Mouse (Mus musculus) MEL (cell line): ENCODE measurements around the gene Ltbp3. TPM values are rescaled to one million over a fixed set of nuclear protein-coding genes. Genes with fewer than 3 reads are reported as not detected.

Experiments used
- DNase-seq: peaks from one replicate; pipeline ENCODE4 v3.0.0; 2011; ENCODE audit warnings: low read depth, low spot score
- H3K27ac ChIP-seq: 2 replicates; pipeline ENCODE4 v1.5.1; 2012; ENCODE audit warnings: low read depth, mild to moderate bottlenecking, control low read depth, low read length, moderate library complexity; ENCODE audit not compliant: control insufficient read depth
- H3K27me3 ChIP-seq, 2 experiments: fragments of 150-350 bp in 1 of 2; sonication (generic) in 1 of 2; 2 replicates each; pipeline ENCODE4 v1.6.1; 2012; ENCODE audit warnings: low read length in 2 of 2, mild to moderate bottlenecking in 2 of 2, improper control_type of control experiment in 1 of 2, moderate library complexity in 1 of 2; ENCODE audit not compliant: insufficient read depth in 2 of 2, control insufficient read depth in 1 of 2
- H3K36me3 ChIP-seq, 2 experiments: 2 replicates each; pipeline ENCODE4 v1.6.1; 2012 to 2014; ENCODE audit warnings: low read length in 2 of 2, improper control_type of control experiment in 1 of 2, inconsistent platforms in 1 of 2, mild to moderate bottlenecking in 1 of 2; ENCODE audit not compliant: insufficient read depth in 2 of 2, control insufficient read depth in 1 of 2
- H3K4me1 ChIP-seq, 2 experiments: fragments of 150-350 bp in 1 of 2; sonication (generic) in 1 of 2; 2 replicates each; pipeline ENCODE4 v1.6.1; 2012; ENCODE audit warnings: low read length in 2 of 2, improper control_type of control experiment in 1 of 2, mild to moderate bottlenecking in 1 of 2; ENCODE audit not compliant: insufficient read depth in 2 of 2, control insufficient read depth in 1 of 2
- H3K4me3 ChIP-seq, 2 experiments: fragments of 150-350 bp in 1 of 2; sonication (generic) in 1 of 2; 2 replicates each; pipeline ENCODE4 v1.5.1; 2012; ENCODE audit warnings: low read depth in 2 of 2, low read length in 2 of 2, mild to moderate bottlenecking in 2 of 2, moderate library complexity in 2 of 2, control low read depth in 1 of 2, improper control_type of control experiment in 1 of 2; ENCODE audit not compliant: control insufficient read depth in 1 of 2, insufficient read depth in 1 of 2
- H3K79me2 ChIP-seq: 2 replicates; pipeline ENCODE4 v1.6.1; 2012; ENCODE audit warnings: mild to moderate bottlenecking, low read length, moderate library complexity; ENCODE audit not compliant: control insufficient read depth, poor library complexity, insufficient read depth
- H3K9ac ChIP-seq: 2 replicates; pipeline ENCODE4 v1.6.1; 2012; ENCODE audit warnings: low read depth, mild to moderate bottlenecking, control low read depth, low read length, moderate library complexity; ENCODE audit not compliant: control insufficient read depth, poor library complexity, severe bottlenecking
- H3K9me3 ChIP-seq: fragments of 150-350 bp; sonication (generic); replicated peaks from 2 replicates; pipeline ENCODE4 v1.6.1; 2012; ENCODE audit warnings: mild to moderate bottlenecking, low read length, improper control_type of control experiment, moderate library complexity; ENCODE audit not compliant: insufficient read depth
- BHLHE40 ChIP-seq: IDR thresholded peaks from 2 replicates; pipeline ENCODE4 v1.6.1; 2012; ENCODE audit warnings: low read depth, mild to moderate bottlenecking, inconsistent platforms, low read length, improper control_type of control experiment, borderline replicate concordance
- CHD1 ChIP-seq: IDR thresholded peaks from 2 replicates; pipeline ENCODE4 v1.6.1; 2012; ENCODE audit warnings: low read depth, mild to moderate bottlenecking, inconsistent platforms, low read length, improper control_type of control experiment
- CTCF ChIP-seq, 3 experiments: IDR thresholded peaks in 2 of 3; conservative IDR thresholded peaks in 1 of 3; 2 replicates each; pipeline ENCODE4 v1.5.1; 2011 to 2012; ENCODE audit warnings: low read length in 3 of 3, low read depth in 2 of 3, mild to moderate bottlenecking in 2 of 3, improper control_type of control experiment in 1 of 3, inconsistent platforms in 1 of 3, mixed read lengths in 1 of 3, moderate library complexity in 1 of 3; ENCODE audit not compliant: control insufficient read depth in 1 of 3, insufficient read depth in 1 of 3, poor library complexity in 1 of 3, severe bottlenecking in 1 of 3
- E2F4 ChIP-seq: IDR thresholded peaks from 2 replicates; pipeline ENCODE4 v1.6.1; 2011; ENCODE audit warnings: low read depth, low read length, improper control_type of control experiment, borderline replicate concordance
- ELF1 ChIP-seq: IDR thresholded peaks from 2 replicates; pipeline ENCODE4 v1.6.1; 2014; ENCODE audit warnings: low read depth, mild to moderate bottlenecking, inconsistent platforms, low read length, improper control_type of control experiment, moderate library complexity
- EP300 ChIP-seq, 2 experiments: IDR thresholded peaks; 2 replicates each; pipeline ENCODE4 v1.6.1; 2011; ENCODE audit warnings: improper control_type of control experiment in 2 of 2, low read length in 2 of 2, low read depth in 1 of 2, mild to moderate bottlenecking in 1 of 2
- ETS1 ChIP-seq: IDR thresholded peaks from 2 replicates; pipeline ENCODE4 v1.6.1; 2012; ENCODE audit warnings: low read depth, mild to moderate bottlenecking, inconsistent platforms, low read length, improper control_type of control experiment, moderate library complexity
- GABPA ChIP-seq: IDR thresholded peaks from 2 replicates; pipeline ENCODE4 v1.6.1; 2012; ENCODE audit warnings: low read depth, mild to moderate bottlenecking, inconsistent platforms, low read length, improper control_type of control experiment, moderate library complexity
- GATA1 ChIP-seq: IDR thresholded peaks from 2 replicates; pipeline ENCODE4 v1.6.1; 2011; ENCODE audit warnings: low read depth, low read length, improper control_type of control experiment
- KAT2A ChIP-seq: conservative IDR thresholded peaks from 2 replicates; pipeline ENCODE4 v1.6.1; 2012; ENCODE audit warnings: low read depth, low read length, improper control_type of control experiment, inconsistent platforms
- MAFK ChIP-seq: IDR thresholded peaks from 2 replicates; pipeline ENCODE4 v1.6.1; 2011; ENCODE audit warnings: low read depth, mild to moderate bottlenecking, low read length, improper control_type of control experiment, borderline replicate concordance
- MAX ChIP-seq: IDR thresholded peaks from 2 replicates; pipeline ENCODE4 v1.6.1; 2011; ENCODE audit warnings: low read length, improper control_type of control experiment
- MAZ ChIP-seq: IDR thresholded peaks from 2 replicates; pipeline ENCODE4 v1.6.1; 2012; ENCODE audit warnings: low read depth, mild to moderate bottlenecking, inconsistent platforms, low read length, improper control_type of control experiment
- MEF2A ChIP-seq: IDR thresholded peaks from 2 replicates; pipeline ENCODE4 v1.6.1; 2014; ENCODE audit warnings: low read depth, mild to moderate bottlenecking, inconsistent platforms, low read length, improper control_type of control experiment; ENCODE audit not compliant: poor library complexity, insufficient replicate concordance, severe bottlenecking; ENCODE audit errors: extremely low read depth
- MXI1 ChIP-seq: IDR thresholded peaks from 2 replicates; pipeline ENCODE4 v1.6.1; 2011; ENCODE audit warnings: mild to moderate bottlenecking, low read depth, low read length, improper control_type of control experiment
- MYB ChIP-seq: IDR thresholded peaks from 2 replicates; pipeline ENCODE4 v1.6.1; 2011; ENCODE audit warnings: mild to moderate bottlenecking, low read depth, low read length, improper control_type of control experiment
- NELFE ChIP-seq: IDR thresholded peaks from 2 replicates; pipeline ENCODE4 v1.6.1; 2011; ENCODE audit warnings: low read depth, low read length, improper control_type of control experiment
- NRF1 ChIP-seq: IDR thresholded peaks from 2 replicates; pipeline ENCODE4 v1.6.1; 2014; ENCODE audit warnings: low read depth, mild to moderate bottlenecking, inconsistent platforms, low read length, improper control_type of control experiment, moderate library complexity; ENCODE audit not compliant: poor library complexity, insufficient read depth, severe bottlenecking
- POLR2A ChIP-seq, 2 experiments: IDR thresholded peaks; 2 replicates each; pipeline ENCODE4 v1.6.1; 2011 to 2012; ENCODE audit warnings: low read length in 2 of 2, mild to moderate bottlenecking in 2 of 2, control low read depth in 1 of 2, improper control_type of control experiment in 1 of 2, low read depth in 1 of 2, moderate library complexity in 1 of 2; ENCODE audit not compliant: control insufficient read depth in 1 of 2, insufficient read depth in 1 of 2, poor library complexity in 1 of 2
- POLR2AphosphoS2 ChIP-seq: IDR thresholded peaks from 2 replicates; pipeline ENCODE4 v1.6.1; 2011; ENCODE audit warnings: low read length, improper control_type of control experiment
- RAD21 ChIP-seq: IDR thresholded peaks from 2 replicates; pipeline ENCODE4 v1.6.1; 2011; ENCODE audit warnings: mild to moderate bottlenecking, low read depth, low read length, improper control_type of control experiment
- SIN3A ChIP-seq: IDR thresholded peaks from 2 replicates; pipeline ENCODE4 v1.6.1; 2012; ENCODE audit warnings: low read length, improper control_type of control experiment, inconsistent platforms
- SMC3 ChIP-seq: IDR thresholded peaks from 2 replicates; pipeline ENCODE4 v1.6.1; 2011; ENCODE audit warnings: low read depth, low read length, improper control_type of control experiment
- TAL1 ChIP-seq: IDR thresholded peaks from 2 replicates; pipeline ENCODE4 v1.6.1; 2012; ENCODE audit warnings: mild to moderate bottlenecking, inconsistent platforms, low read length, moderate library complexity, mixed read lengths
- TBP ChIP-seq: IDR thresholded peaks from 2 replicates; pipeline ENCODE4 v1.8.0; 2011; ENCODE audit warnings: low read depth, low read length, improper control_type of control experiment
- TCF12 ChIP-seq: IDR thresholded peaks from 2 replicates; pipeline ENCODE4 v1.6.1; 2014; ENCODE audit warnings: low read depth, mild to moderate bottlenecking, inconsistent platforms, low read length, improper control_type of control experiment, moderate library complexity
- USF1 ChIP-seq: IDR thresholded peaks from 2 replicates; pipeline ENCODE4 v1.6.1; 2014; ENCODE audit warnings: low read depth, mild to moderate bottlenecking, inconsistent platforms, low read length, improper control_type of control experiment, moderate library complexity
- USF2 ChIP-seq, 2 experiments: IDR thresholded peaks; 2 replicates each; pipeline ENCODE4 v1.6.1; 2011 to 2012; ENCODE audit warnings: improper control_type of control experiment in 2 of 2, low read length in 2 of 2, borderline replicate concordance in 1 of 2, inconsistent platforms in 1 of 2, low read depth in 1 of 2, mild to moderate bottlenecking in 1 of 2; ENCODE audit not compliant: insufficient read depth in 1 of 2
- ZMIZ1 ChIP-seq: IDR thresholded peaks from 2 replicates; pipeline ENCODE4 v1.6.1; 2012; ENCODE audit warnings: low read depth, mild to moderate bottlenecking, inconsistent platforms, low read length, improper control_type of control experiment, moderate library complexity
- ZNF384 ChIP-seq: IDR thresholded peaks from 2 replicates; pipeline ENCODE4 v1.6.1; 2012; ENCODE audit warnings: low read depth, mild to moderate bottlenecking, inconsistent platforms, low read length, improper control_type of control experiment
- polyA plus RNA-seq, 2 experiments: library from polyadenylated mRNA; stranded (reverse) in 1 of 2; unstranded in 1 of 2; fragments of >175 nt in 1 of 2; fragments of >200 nt in 1 of 2; gene quantifications; 2 replicates each; pipeline versions ENCODE4 v1.2.1 to v1.2.4; 2012; ENCODE audit warnings: low replicate concordance in 2 of 2, low read depth in 1 of 2; ENCODE audit not compliant: insufficient read length in 2 of 2, insufficient read depth in 1 of 2, missing spikeins in 1 of 2
- total RNA-seq: library from RNA; depleted of rRNA; stranded (reverse); fragments of 300-350 nt; gene quantifications from 2 replicates; pipeline ENCODE4 v1.2.3, GENCODE M21; 2012

The Ltbp3 gene
- total and polyA plus RNA-seq, 3 experiments = 0.39 TPM; not detected in 2

GRCm38 (mm10) chr19:5721233-5721632 is 19.5 kb upstream of the Ltbp3 start:
- Histone ChIP-seq H3K4me3 (no peak overlapping the region), H3K27me3 (no peaks in the 10 kb centered on the region), H3K9me3 (no peaks in the 10 kb centered on the region), H3K4me1 (peaks cover 3 to 19% of the 10 kb centered on the region in 2 experiments; a peak in 3 of 4 replicates), H3K27ac (no peak overlapping the region), H3K79me2 (peaks cover 28% of the 10 kb centered on the region), H3K36me3 (peaks cover 8 to 27% of the 10 kb centered on the region in 2 experiments), H3K9ac (no peak overlapping the region)
- TF ChIP-seq POLR2AphosphoS2 (no peak), USF1 (no peak), MAZ (no peak), TCF12 (no peak), MYB (no peak), CHD1 (no peak), GATA1 (no peak), GABPA (no peak), E2F4 (no peak), NRF1 (no peak), BHLHE40 (no peak), TBP (no peak), NELFE (no peak), KAT2A (no peak), SIN3A (no peak), MEF2A (no peak)
- DNase-seq = no peak

- Histone ChIP-seq H3K36me3 (peaks cover 8 to 34% of the 10 kb centered on the region in 2 experiments), H3K4me1 (peaks cover 3 to 31% of the 10 kb centered on the region in 2 experiments; a peak in 3 of 4 replicates)
- TF ChIP-seq SMC3 (no peak), TAL1 (peak; percentile 13; the same call in 1 of the 2 replicates), USF2 (IDR thresholded peaks at IDR 0.05; ENCODE audit: borderline replicate concordance in 1 of 2, insufficient read depth in 1 of 2, low read depth in 1 of 2, low read length in 2 of 2) (no peak), MAFK (no peak), USF1 (no peak), CHD1 (no peak), KAT2A (no peak), POLR2A (IDR thresholded peaks at IDR 0.05; ENCODE audit: control insufficient read depth in 1 of 2, insufficient read depth in 1 of 2, low read depth in 1 of 2, low read length in 2 of 2, poor library complexity in 1 of 2) (no peak), MAZ (no peak), SIN3A (0 out of 2 replicates have a peak, but pooled peaks have one; percentile 10), ELF1 (no peak), MXI1 (no peak), ZMIZ1 (no peak), EP300 (IDR thresholded peaks at IDR 0.05; ENCODE audit: low read depth in 1 of 2, low read length in 2 of 2) (0 out of 4 replicates have a peak, but pooled peaks of 1 of the 2 experiments have one; percentile 13), CTCF (IDR thresholded peaks at IDR 0.05 in 2 of 3, conservative IDR thresholded peaks at IDR 0.05 in 1 of 3; ENCODE audit: control insufficient read depth in 1 of 3, insufficient read depth in 1 of 3, low read depth in 2 of 3, low read length in 3 of 3, poor library complexity in 1 of 3, severe bottlenecking in 1 of 3) (no peak), TBP (no peak), NRF1 (no peak), MAX (no peak), ZNF384 (no peak), NELFE (no peak), RAD21 (no peak), ETS1 (no peak), MEF2A (no peak)
Observed at GRCm38 (mm10) chr19:5722848-5723425, 17.8 kb upstream of the Ltbp3 start.

More at GRCm38 (mm10) chr19:5722848-5723425, 17.8 kb upstream of the Ltbp3 start:
- Histone ChIP-seq H3K9me3 (no peaks in the 10 kb centered on the region), H3K9ac (no peak overlapping the region), H3K4me3 (no peak overlapping the region), H3K27me3 (no peaks in the 10 kb centered on the region), H3K27ac (peak overlapping the region; percentile 28; the same call in 1 of the 2 replicates), H3K79me2 (peaks cover 30% of the 10 kb centered on the region)
- peak; percentile 41 for DNase-seq
